Mouse (Mus musculus) heart, embryonic 11.5 days (tissue): ENCODE results near the gene Cntrl. TPM values are rescaled to one million over a fixed set of nuclear protein-coding genes. Genes with fewer than 3 reads are reported as not detected.

Experiments used
- ATAC-seq: fragments of 200-750 bp; cut with Nextera tagmentation; replicated peaks from 2 replicates; pipeline ENCODE4 v1.8.0; 2017; ENCODE audit warnings: moderate library complexity; ENCODE audit not compliant: insufficient number of reproducible peaks, low FRiP score, low TSS enrichment
- H3K27ac ChIP-seq: fragments of 300-500 bp; sonication (generic); 2 replicates; pipeline ENCODE4 v1.5.1; 2014; ENCODE audit warnings: mild to moderate bottlenecking, low read depth, low read length
- H3K27me3 ChIP-seq: fragments of 300-500 bp; sonication (generic); 2 replicates; pipeline ENCODE4 v1.6.1; 2014; ENCODE audit warnings: mild to moderate bottlenecking, low read length, mixed read lengths; ENCODE audit not compliant: control insufficient read depth, insufficient read depth
- H3K36me3 ChIP-seq: fragments of 300-500 bp; sonication (generic); 2 replicates; pipeline ENCODE4 v1.6.1; 2014; ENCODE audit warnings: mild to moderate bottlenecking, low read length, moderate library complexity, mixed read lengths; ENCODE audit not compliant: control insufficient read depth, insufficient read depth
- H3K4me1 ChIP-seq: fragments of 300-500 bp; sonication (generic); 2 replicates; pipeline ENCODE4 v1.6.1; 2014; ENCODE audit warnings: low read length; ENCODE audit not compliant: control insufficient read depth, insufficient read depth
- H3K4me2 ChIP-seq: fragments of 300-500 bp; sonication (generic); 2 replicates; pipeline ENCODE4 v1.6.1; 2014; ENCODE audit warnings: mild to moderate bottlenecking, moderate library complexity
- H3K4me3 ChIP-seq: fragments of 300-500 bp; sonication (generic); 2 replicates; pipeline ENCODE4 v1.5.1; 2014; ENCODE audit warnings: low read depth, low read length
- H3K9ac ChIP-seq: fragments of 300-500 bp; sonication (generic); 2 replicates; pipeline ENCODE4 v1.6.1; 2014; ENCODE audit warnings: mild to moderate bottlenecking, low read depth, low read length, moderate library complexity
- H3K9me3 ChIP-seq: fragments of 300-500 bp; sonication (generic); replicated peaks from 2 replicates; pipeline ENCODE4 v1.6.1; 2016; ENCODE audit warnings: low read length; ENCODE audit not compliant: control insufficient read depth
- WGBS: fragments of 180-500 bp; shearing (Covaris S2); extraction: QIAGEN DNeasy Blood & Tissue Kit; methylation state at CpG from one replicate; pipeline ENCODE4 v1.1.7; 2014; ENCODE audit not compliant: insufficient replicate concordance; 5-methylcytosine and 5-hydroxymethylcytosine counted together
- polyA plus RNA-seq: library from polyadenylated mRNA; unstranded; fragments of >200 nt; fragmentation: Nextera tagmentation; extraction: Ambion mirVana; gene quantifications from 2 replicates; pipeline ENCODE4 v1.2.1, GENCODE M21; 2014

The Cntrl gene
- polyA plus RNA-seq, 1 experiment from 2014 or later: 23.0 TPM

- 10% methylated on average over 5 of the region's 5 CpGs for WGBS
- no peak for ATAC-seq
- peaks cover 10% of the 10 kb centered on the region for H3K4me1 ChIP-seq
Observed at GRCm38 (mm10) chr2:35132662-35133055, 23.4 kb downstream of the Cntrl start.

DNA sequence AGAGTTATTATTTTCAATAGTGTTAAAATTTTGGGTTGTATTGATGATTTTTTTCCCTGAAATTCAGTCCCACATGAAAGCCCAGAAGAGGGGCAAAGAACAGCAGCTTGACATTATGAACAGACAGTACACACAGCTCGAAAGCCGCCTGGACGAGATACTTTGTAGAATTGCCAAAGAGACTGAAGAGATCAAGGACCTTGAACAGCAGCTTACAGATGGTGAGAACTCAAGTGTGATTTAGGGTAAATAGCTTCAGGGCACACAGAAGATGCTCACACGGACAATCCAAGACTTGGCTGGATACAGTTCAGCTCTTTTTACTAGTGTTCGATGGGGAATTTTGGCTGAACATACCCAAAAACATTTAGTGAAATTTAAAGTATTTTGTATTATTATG lies 24.6 kb downstream of the Cntrl start:
- WGBS: 85% methylated on average over 5 of the region's 5 CpGs
- Histone ChIP-seq H3K27ac (no peak overlapping the region), H3K4me2 (no peak overlapping the region), H3K36me3 (peaks cover 14% of the 10 kb centered on the region), H3K4me3 (no peak overlapping the region), H3K4me1 (peaks cover 10% of the 10 kb centered on the region), H3K9me3 (no peaks in the 10 kb centered on the region), H3K9ac (no peak overlapping the region), H3K27me3 (no peaks in the 10 kb centered on the region)
- ATAC-seq: no peak

More at GRCm38 (mm10) chr2:35132662-35133055, 23.4 kb downstream of the Cntrl start:
- peak overlapping the region; percentile 75 for H3K9ac ChIP-seq
- peaks cover 9% of the 10 kb centered on the region for H3K36me3 ChIP-seq
- H3K4me2 ChIP-seq: peak overlapping the region; percentile 83
- H3K4me3 ChIP-seq: peak overlapping the region; percentile 60
- H3K27me3 ChIP-seq: no peaks in the 10 kb centered on the region
- peak overlapping the region; percentile 87; the same call in 1 of the 2 replicates for H3K27ac ChIP-seq
- no peaks in the 10 kb centered on the region for H3K9me3 ChIP-seq

- ATAC-seq: no peak
- Histone ChIP-seq H3K9me3 (no peaks in the 10 kb centered on the region), H3K27ac (no peak overlapping the region), H3K4me3 (no peak overlapping the region), H3K4me2 (no peak overlapping the region), H3K36me3 (peaks cover 27% of the 10 kb centered on the region), H3K4me1 (no peaks in the 10 kb centered on the region), H3K9ac (no peak overlapping the region), H3K27me3 (no peaks in the 10 kb centered on the region)
- WGBS: 94% methylated on average over 1 of the region's 1 CpGs
Observed at GRCm38 (mm10) chr2:35138576-35138975, 29.3 kb downstream of the Cntrl start.

DNA sequence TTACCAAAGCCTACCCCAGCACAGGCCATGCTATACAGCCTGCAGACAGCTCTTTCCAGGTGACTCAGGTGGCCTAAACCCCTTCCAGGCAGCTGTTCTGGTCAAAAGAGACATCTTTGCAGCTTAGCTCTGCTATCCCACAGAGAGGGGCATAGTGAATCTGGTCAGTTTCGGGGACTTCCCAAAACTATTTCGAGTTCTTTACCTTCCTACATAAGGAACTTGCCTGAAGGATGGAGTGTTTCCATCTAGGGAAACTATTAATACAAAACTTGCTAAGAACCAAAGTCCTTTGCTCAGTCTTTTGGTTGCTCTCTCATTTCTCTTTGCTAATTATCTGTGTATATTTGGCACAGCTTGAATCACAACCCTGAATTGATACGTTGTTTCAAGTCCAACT lies 32.4 kb downstream of the Cntrl start:
- Histone ChIP-seq H3K9me3 (no peaks in the 10 kb centered on the region), H3K27ac (no peak overlapping the region), H3K36me3 (peaks cover 34% of the 10 kb centered on the region), H3K27me3 (no peaks in the 10 kb centered on the region), H3K4me2 (no peak overlapping the region), H3K9ac (no peak overlapping the region), H3K4me3 (no peak overlapping the region), H3K4me1 (no peaks in the 10 kb centered on the region)
- WGBS: 89% methylated on average over 3 of the region's 3 CpGs
- no peak for ATAC-seq

DNA sequence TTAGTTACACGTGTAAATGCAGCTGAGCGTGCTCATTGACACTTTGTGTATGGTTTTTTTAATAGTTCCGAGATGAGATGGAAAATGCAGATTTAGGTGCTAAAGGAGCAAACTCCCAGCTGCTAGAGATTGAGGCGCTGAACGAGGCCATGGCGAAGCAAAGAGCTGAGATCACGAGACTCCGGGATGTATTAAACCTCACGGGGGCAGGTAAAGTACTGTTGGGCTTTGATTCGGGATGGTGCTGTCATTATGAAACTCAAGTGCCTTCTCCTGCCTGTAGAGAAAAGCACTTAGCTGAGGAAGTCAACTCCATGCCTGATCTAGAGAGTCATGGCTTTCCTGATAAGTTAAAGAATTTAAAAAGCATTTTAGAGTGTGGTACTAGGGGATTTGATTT lies 39.5 kb downstream of the Cntrl start:
- H3K36me3 ChIP-seq: peaks cover 47% of the 10 kb centered on the region
- 86% methylated on average over 10 of the region's 10 CpGs for WGBS
- H3K4me2 ChIP-seq: no peak overlapping the region

DNA sequence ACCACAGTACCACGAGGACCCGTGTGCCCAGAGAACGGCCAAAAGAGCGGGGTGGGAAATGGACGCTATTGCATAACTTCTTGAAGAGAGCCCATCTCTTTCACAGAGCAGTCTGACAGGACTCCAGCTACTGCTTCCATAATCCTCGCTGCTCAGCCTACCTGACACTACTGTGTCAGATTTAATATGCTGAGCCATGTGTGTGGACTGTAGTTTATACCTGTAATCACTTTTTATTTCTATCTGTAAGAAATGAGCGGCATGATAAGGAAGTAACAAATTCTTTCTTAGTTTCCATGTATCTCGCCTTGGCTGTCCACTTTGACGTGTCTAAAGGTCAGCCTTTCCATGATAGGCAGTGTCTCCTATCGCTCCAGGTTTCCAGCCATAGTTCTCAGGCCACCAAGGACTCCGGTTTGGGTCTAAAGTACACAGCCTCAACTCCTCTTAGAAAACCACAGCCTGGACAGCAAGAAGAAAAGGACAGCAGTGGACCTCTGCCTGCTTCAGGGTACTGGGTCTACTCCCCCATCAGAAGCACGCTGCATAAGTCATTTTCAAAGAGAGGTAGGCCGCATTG lies 42.1 kb downstream of the Cntrl start:
- Histone ChIP-seq H3K4me1 (no peaks in the 10 kb centered on the region), H3K9ac (no peak overlapping the region), H3K4me3 (no peak overlapping the region), H3K36me3 (peaks cover 38% of the 10 kb centered on the region), H3K4me2 (no peak overlapping the region), H3K9me3 (no peaks in the 10 kb centered on the region), H3K27ac (no peak overlapping the region), H3K27me3 (no peaks in the 10 kb centered on the region)
- 92% methylated on average over 13 of the region's 13 CpGs for WGBS
- no peak for ATAC-seq

More for the DNA sequence above, 39.5 kb downstream of the Cntrl start:
- no peaks in the 10 kb centered on the region for H3K4me1 ChIP-seq
- H3K27ac ChIP-seq: no peak overlapping the region
- H3K4me3 ChIP-seq: no peak overlapping the region
- no peaks in the 10 kb centered on the region for H3K27me3 ChIP-seq
- H3K9me3 ChIP-seq: no peaks in the 10 kb centered on the region
- H3K9ac ChIP-seq: no peak overlapping the region
- ATAC-seq: no peak

GRCm38 (mm10) chr2:35153179-35153578 lies 43.9 kb downstream of the Cntrl start:
- Histone ChIP-seq H3K4me1 (no peaks in the 10 kb centered on the region; the same call in 1 of the 2 replicates), H3K27ac (no peak overlapping the region), H3K9me3 (no peaks in the 10 kb centered on the region), H3K27me3 (no peaks in the 10 kb centered on the region), H3K4me2 (no peak overlapping the region), H3K9ac (no peak overlapping the region), H3K4me3 (no peak overlapping the region), H3K36me3 (peaks cover 25% of the 10 kb centered on the region)
- WGBS: 88% methylated on average over 6 of the region's 6 CpGs
- ATAC-seq: no peak

DNA sequence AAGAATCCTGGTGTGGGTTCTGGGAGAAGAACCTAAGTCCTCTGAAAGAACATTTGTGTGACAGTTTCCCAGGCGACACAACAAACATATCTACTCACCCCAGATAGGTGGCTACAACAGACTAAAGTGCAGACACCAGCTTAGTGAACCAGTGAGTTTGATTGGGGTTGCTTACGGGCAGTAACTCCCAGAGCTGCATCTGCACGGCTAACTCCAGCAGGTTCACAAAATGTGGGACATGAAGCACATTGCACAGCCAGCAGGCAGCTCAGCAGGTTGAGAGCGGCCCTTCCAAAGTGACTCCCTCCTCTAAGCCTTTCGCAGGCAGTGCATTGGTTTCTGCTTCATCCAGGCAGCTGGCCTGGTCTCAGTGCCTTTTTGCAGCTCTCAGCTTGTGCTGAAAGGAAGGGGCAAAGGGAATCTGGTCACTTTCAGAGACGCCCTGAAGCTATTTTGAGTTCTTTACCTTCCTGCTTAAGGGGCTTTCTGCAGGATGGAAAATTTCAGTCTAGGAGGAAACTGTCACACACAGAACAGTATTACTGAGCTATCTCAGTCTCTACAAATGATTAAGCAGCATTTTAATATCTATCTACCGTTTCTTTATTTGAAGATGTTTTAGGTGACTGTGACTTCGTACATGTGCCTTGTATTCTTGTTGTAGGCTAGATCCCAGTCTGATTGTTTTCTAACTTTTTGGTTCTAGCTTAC lies 44.7 kb downstream of the Cntrl start:
- no peaks in the 10 kb centered on the region; the same call in 1 of the 2 replicates for H3K4me1 ChIP-seq
- H3K9ac ChIP-seq: no peak overlapping the region
- WGBS: 61% methylated on average over 8 of the region's 8 CpGs
- no peak overlapping the region for H3K4me3 ChIP-seq
- 0 out of 2 replicates have a peak, but pooled peaks have one; percentile 18 for ATAC-seq
- no peaks in the 10 kb centered on the region for H3K27me3 ChIP-seq
- H3K27ac ChIP-seq: peak overlapping the region; percentile 83
- no peak overlapping the region for H3K4me2 ChIP-seq
- H3K9me3 ChIP-seq: no peaks in the 10 kb centered on the region
- H3K36me3 ChIP-seq: peaks cover 22% of the 10 kb centered on the region
